Mouse (Mus musculus) adipocyte (in vitro differentiated cells): ENCODE measurements around the gene Gm10840.
"Not testable (repeated sequence)": the region's sequence is repeated elsewhere in the genome, so short reads cannot be mapped to it uniquely, and the experiment has no call there.

ENCODE experiments used
- DNase-seq: peaks from one replicate; pipeline ENCODE4 v3.0.0-alpha.2; 2016; ENCODE audit warnings: low spot score

Gene Gm10840

GRCm38 (mm10) chr11:106160841-106161721 lies at the start of gene Gm10840, which contains the start of gene Limd2:
Gene Gm10840 (plus strand): TSS chr11:106160850.
Gene Limd2 (minus strand): TSS chr11:106160860.
- no peak for DNase-seq

GRCm38 (mm10) chr11:106111688-106112087 lies 49.0 kb upstream of the Gm10840 start:
- no peak for DNase-seq

GRCm38 (mm10) chr11:106122221-106122620 lies 38.4 kb upstream of the Gm10840 start:
- no peak for DNase-seq

GRCm38 (mm10) chr11:106122736-106123135 lies 37.9 kb upstream of the Gm10840 start:
- peak; percentile 45 for DNase-seq

DNA sequence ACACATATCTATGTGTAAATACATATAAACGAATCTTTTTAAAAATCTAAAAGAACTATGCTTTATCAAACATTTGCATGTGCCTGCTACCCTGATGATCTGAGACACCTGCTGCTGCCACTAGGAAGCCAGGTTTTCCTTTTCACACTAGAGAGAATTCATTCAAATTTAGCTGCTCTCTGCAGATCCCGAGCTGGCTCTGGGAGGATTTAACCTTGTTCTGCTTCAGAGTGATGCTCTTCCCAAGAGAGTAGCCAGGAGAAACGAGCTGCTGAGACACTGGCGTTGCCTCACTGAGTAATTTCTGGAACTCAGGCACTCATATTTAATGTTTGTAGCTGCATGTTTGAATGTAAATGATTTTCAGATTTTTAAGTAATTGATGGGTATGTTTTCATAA lies 35.9 kb upstream of the Gm10840 start:
- no peak for DNase-seq

DNA sequence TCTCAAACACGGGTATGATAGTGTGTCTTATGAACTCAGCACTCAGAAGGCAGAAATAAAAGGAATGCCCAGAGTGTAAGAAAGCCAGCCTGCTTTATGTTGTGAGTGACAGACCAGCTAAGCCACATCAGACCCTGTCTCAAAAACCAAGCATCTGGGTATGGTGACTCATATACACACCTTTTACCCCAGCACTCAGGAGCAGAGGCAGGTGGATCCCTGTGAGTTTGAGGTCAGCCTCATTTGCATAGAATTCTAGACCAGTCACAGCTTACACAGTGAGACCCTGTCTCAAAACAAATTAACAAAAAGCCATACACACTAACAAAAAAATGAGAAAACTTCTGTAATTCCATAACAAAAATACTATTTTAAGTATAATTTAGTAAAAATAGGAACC lies 34.8 kb upstream of the Gm10840 start:
- DNase-seq: no peak

- DNase-seq: not testable (repeated sequence)
Measured at GRCm38 (mm10) chr11:106126727-106127373, 33.8 kb upstream of the Gm10840 start.

GRCm38 (mm10) chr11:106129477-106129876 lies 31.2 kb upstream of the Gm10840 start:
- no peak for DNase-seq

GRCm38 (mm10) chr11:106132516-106132915 lies 28.1 kb upstream of the Gm10840 start:
- no peak for DNase-seq

DNA sequence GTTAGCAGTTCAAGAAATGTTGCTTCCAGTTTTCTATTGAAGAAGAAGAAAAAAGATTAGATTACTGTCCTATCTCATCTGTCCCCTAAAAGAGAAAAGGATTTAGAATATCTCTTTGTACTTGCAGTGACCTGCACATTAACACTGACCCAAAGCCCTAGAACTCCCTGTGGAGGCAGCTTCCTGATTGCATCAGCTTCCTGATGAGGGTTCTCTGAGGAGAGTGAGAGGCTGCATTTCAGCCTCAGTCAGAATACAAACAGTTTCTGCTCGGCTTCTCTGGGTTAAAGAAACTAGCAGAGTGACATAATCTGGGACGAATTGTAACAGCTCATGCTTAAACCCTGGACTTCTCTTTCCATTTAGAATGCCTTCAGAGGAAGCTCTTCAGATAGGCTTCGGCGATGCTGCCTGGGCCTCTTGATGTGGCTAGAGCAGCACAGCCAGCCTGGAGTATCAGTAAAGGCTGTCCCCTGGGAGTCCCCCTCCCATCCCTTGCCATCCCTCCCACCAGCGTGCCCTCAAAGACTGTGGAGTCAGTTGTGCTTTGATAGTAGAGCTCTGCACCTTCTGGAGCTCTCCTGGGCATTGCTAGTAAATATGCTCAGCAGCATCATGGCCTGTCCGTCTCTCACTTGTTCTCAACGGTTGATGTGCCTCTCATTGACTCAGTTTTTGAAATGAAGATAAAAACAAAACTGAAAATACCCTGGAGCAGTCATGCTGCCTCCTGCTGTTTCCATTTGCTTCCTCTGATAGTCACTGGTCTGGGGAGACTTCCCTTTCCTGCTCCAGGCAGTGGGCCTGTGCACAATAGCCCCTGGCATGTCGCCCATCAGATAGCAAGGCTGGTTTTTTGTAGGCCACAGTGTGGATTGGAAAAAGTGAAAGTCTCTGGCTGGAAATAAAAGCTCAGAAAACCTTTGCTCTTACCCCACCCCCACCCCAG lies 25.8 kb upstream of the Gm10840 start:
- peak; percentile 97 for DNase-seq

DNA sequence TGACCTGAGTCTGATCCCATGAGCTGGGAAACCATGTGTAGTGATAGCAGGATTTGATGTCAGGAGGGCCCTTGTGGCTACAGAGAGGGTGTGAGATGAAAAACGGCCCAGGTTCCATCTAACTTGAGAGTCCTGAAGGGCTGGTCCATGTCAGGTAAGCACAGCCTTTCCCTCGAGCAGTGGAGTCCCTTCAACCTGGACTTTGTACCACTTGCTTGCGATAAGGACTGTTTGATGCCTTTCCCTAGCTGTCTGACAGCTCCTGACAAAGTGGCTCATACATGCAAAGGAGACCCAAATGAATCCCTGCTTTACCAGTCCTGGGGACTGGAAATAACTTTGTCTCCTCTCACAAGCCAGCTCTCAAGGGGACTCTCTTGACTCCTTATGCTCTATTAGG lies 9.4 kb upstream of the Gm10840 start:
- no peak for DNase-seq

GRCm38 (mm10) chr11:106152132-106152531 lies 8.5 kb upstream of the Gm10840 start:
- no peak for DNase-seq

GRCm38 (mm10) chr11:106154091-106154490 lies 6.6 kb upstream of the Gm10840 start:
- no peak for DNase-seq

DNA sequence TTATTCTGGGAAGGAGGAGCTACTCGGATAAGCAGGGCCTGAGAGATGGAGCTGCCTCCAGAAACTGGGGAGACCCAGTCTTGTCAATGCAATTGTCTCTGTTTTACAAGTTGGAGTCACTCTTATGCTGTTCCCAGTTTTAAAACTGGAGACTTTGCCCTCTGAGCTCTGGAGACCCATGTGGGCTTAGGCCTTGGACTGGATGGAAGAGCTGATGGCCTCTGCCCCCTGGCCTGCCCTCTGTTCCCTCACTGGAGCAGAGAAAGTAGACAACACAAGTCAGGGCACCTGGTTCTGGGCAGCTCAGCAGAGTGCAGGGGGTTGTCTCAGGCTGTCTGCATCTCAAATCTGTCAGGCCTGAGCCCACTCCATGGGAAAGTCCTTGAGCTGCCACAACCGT lies 5.9 kb upstream of the Gm10840 start:
- no peak for DNase-seq

GRCm38 (mm10) chr11:106155761-106156160 lies 4.9 kb upstream of the Gm10840 start:
- no peak for DNase-seq

DNA sequence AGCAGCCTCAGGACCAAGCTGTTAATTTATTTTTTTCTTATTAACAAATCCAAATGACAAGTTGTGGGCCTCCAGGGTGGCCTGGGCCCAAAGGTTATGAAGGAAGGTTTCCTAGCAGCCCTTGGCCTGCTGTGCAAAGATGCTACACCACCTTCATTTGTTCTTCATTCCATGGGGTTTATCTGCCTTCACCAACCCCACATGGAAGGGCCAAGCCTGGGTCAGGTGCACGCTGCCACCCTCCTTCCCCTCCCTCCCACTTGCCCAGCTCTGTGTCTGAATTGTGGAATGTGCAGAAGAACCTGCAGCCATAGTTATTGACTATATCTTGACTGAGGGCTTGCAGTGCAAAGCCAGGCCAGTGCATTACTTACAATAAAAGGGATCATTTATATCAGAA lies 4.4 kb upstream of the Gm10840 start:
- no peak for DNase-seq

DNA sequence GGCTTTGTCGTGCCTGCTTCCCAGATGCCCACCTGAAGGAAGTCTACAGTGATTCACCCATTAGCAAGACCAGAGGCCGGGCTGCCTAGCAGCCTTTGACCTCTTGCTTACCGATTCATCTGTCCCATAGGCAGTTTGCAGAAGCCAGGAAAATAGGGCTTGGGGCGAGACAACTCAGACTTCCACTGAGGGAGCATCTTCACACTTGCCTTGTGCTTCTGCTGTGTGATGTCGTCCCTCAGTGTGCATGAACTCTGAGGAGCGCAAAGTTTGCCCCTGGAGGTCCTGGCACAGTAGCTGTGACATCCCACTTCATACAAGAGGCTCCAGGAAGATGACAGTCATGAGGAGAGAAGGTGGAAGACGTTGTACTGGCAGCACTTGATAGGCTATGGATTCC lies 3.5 kb upstream of the Gm10840 start:
- DNase-seq: peak; percentile 54

- peak; percentile 72 for DNase-seq
Measured at GRCm38 (mm10) chr11:106158081-106158929, 2.3 kb upstream of the Gm10840 start.

DNA sequence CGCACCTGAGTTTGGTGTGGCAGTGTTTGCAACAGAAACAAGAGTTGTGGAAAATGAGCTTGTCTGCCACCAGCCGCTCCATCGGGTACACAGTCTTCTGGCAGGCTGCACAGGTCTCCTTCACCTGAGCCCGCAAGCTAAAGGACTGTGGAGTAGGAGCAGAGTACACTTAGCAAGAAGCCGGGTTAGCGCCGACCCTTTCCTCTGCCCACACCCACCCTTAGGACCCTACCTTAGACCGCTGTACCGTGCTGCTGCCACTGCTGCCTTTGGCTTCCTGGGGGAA lies 1.8 kb upstream of the Gm10840 start:
- DNase-seq: no peak

DNA sequence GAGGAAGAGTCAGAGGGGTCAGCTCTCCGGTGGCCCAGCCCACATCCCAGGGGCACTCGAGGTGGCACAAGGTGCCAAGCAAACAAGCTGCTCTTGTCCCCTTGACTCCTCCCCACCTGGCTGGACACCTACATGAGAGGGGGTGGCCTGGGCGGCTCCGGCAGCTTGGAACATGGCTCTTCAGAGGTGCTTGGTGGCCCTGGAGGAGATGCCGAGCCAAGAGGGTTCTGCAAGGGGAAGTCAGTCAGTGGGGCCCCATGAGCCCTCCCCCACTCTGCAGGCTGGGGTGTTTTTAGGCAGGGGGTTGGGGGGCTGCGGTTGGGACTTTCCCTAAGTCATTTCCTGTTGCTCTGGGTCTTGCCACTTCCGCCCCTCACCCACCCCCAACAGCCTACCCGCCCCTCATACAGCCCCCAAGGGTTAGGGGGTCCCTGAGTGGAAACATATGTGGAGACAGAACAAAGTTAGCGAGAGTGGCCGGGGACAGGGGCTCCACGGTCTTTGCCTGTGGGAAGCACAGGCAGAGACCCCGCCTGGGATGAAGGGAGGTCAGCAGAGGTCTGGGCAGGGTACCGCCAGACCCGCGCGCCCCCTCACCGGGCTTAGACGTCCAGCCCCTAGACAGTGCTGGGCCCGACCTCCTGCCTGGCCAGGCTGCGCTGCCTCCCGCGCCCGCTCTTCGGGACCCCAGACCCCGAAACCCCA lies 1.3 kb upstream of the Gm10840 start:
- no peak for DNase-seq
